Mouse (Mus musculus): Measurements from ENCODE around the gene Olfr1471.
"Not testable (repeated sequence)": the region's sequence is repeated elsewhere in the genome, so short reads cannot be mapped to it uniquely, and the experiment has no call there.

The Olfr1471 gene

DNA sequence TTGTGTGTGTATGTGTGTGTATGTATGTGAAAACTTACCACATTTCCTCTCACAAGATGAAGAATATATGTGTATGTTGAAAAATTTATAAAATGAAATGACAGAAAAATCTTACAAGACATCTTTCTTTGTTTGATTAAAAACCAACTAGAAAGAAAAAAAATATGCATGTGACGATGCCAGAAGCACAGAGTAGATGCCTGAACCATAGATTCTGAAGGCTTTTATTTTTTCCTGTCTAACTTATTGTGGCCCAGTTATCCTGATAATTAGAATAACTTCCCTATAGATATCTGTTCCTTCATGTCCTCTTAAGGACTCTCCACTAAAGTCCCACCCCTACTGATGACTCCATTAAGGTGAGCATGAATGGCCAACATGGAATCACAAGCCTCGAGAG lies at the start of gene Olfr1471:
TSS of gene Olfr1471 (plus strand) at position 301 of the 400 bp plus-strand sequence.
- DNase-seq (ENCODE audit: low spot score), result not testable (repeated sequence)

DNA sequence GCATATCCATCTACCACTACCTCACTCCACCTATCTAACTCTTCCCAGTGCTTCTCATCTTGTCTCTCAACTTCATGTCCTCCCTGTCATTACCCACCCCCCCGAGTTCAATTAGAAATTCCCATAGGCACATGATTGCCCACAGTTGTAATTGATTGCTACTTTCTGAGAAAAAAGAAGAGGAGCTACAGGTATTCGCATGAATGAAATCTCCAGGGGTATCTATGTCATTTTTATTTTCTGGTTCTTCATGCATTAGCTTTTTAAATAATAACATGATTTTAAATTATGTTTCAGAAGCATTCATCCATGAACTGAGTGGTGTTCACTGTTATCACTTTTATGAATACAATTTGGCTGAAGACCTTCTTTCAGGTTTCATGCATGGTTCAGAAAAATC lies 35.7 kb upstream of the Olfr1471 start, which contains the start of gene Olfr1469:
TSS of gene Olfr1469 (plus strand) at position 301 of the 400 bp plus-strand sequence.
- no peak for DNase-seq (ENCODE audit: low spot score)

DNA sequence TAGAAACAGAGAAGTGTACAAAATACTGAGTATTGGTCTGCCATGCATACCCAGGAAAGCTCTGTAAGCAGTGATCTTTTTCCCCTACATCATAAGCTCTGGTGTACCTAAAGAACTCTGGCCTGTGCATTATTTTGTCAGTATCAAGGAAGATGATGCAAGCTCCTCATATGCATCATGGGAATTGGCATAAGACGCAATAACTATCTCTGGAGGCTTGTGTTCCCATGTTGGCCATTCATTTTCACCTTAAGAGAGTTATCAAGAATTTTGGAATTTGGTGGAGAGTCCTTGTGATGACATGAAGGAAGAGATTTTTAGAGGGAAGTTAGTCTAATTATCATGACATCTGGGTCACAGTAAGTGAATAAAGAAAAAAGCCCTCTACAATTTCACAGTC lies 12.8 kb downstream of the Olfr1471 start, which contains the start of gene Olfr1472:
TSS of gene Olfr1472 (minus strand) at position 101 of the 400 bp plus-strand sequence.
- DNase-seq (ENCODE audit: low spot score), result no peak

DNA sequence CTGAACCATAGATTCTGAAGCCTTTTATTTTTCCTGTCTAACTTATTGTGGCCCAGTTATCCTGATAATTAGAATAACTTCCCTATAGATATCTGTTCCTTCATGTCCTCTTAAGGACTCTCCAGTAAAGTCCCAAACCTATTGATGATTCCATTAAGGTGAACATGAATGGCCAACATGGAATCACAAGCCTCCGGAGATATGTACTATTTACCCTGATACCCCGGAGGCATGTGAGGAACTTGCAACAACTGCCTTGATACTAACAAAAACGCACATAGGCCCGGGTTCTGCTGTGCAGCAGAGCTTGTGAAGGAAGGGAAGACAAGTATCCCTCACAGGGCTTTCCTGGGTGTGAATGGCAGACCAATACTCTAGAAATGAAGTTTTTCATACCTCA lies 26.1 kb downstream of the Olfr1471 start, which contains the start of gene Olfr1474:
TSS of gene Olfr1474 (plus strand) at position 301 of the 400 bp plus-strand sequence.
- not testable (repeated sequence) for DNase-seq (ENCODE audit: low spot score)

DNA sequence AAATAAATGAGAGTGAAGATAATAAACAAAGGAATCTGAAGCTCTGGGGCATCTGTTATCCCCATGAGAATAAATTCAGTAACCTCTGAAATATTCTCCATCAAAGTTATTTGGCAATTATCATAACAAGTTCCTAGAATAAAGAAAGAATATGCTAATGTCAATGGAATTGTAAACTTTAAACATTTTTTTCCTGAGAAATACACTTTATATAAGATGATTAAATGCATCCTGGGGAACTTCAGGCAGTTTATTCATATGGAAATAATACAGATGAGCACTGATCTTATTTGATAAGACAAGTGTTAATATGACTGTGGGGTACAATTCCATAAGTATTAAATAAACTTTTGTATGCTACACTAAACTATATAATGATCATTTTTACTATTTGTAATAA lies 36.9 kb downstream of the Olfr1471 start, which contains the start of gene Olfr1475:
TSS of gene Olfr1475 (minus strand) at position 101 of the 400 bp plus-strand sequence.
- DNase-seq (ENCODE audit: low spot score), result no peak

DNA sequence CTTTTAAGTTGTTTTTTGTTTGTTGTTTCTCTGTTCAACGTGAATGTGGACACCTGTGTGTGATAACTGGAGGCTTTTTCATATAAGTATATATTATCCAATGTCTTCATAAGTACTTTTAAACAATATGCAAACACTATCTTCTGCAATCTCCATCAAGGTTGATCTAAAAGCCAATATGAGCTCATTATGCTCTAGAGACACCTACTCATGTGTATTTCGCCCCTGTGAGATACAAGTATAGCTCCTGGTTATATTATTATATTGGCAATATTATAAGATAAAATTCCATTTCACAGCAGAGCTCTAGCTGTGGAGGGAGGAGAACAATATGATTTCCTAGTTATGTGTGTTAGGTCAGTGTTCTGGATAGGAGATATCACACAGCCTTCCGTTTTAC lies 57.0 kb downstream of the Olfr1471 start, which contains the start of gene Olfr1477:
TSS of gene Olfr1477 (plus strand) at position 301 of the 400 bp plus-strand sequence.
- no peak for DNase-seq (ENCODE audit: low spot score)

Measured in urinary bladder, postnatal 25 days (tissue).